Mouse (Mus musculus) heart, postnatal 0 days (tissue): ENCODE data around the gene Cnksr3.

Experiments
- CTCF ChIP-seq: IDR thresholded peaks from 2 replicates; pipeline ENCODE4 v1.5.1; 2016; ENCODE audit warnings: antibody characterized with exemption, control low read depth, low read depth
- EP300 ChIP-seq: IDR thresholded peaks from 2 replicates; pipeline ENCODE4 v1.6.1; 2016; ENCODE audit warnings: antibody characterized with exemption, low read depth

GRCm38 (mm10) chr10:7217551-7218127 is 5.6 kb upstream of the Cnksr3 start:
- TF ChIP-seq CTCF: no peak
- no peak for TF ChIP-seq EP300
